Mouse (Mus musculus): ENCODE measurements around the gene 1110059E24Rik.
"Not testable (repeated sequence)": the region's sequence is repeated elsewhere in the genome, so short reads cannot be mapped to it uniquely, and the experiment has no call there.

Gene 1110059E24Rik

GRCm38 (mm10) chr19:21652285-21653171 is at the start of gene 1110059E24Rik:
Gene 1110059E24Rik, minus strand, starts transcription at chr19:21652976.
- DNase-seq (ENCODE audit: low read depth, low spot score) = peak; percentile 99

GRCm38 (mm10) chr19:21680986-21681385 is 28.2 kb upstream of the 1110059E24Rik start:
- no peak for DNase-seq (ENCODE audit: low read depth, low spot score)

- DNase-seq (ENCODE audit: low read depth, low spot score) = no peak
Observed at GRCm38 (mm10) chr19:21680091-21680490, 27.3 kb upstream of the 1110059E24Rik start.

GRCm38 (mm10) chr19:21674354-21675096 is 21.7 kb upstream of the 1110059E24Rik start:
- DNase-seq (ENCODE audit: low read depth, low spot score) = no peak

GRCm38 (mm10) chr19:21669650-21670049 is 16.9 kb upstream of the 1110059E24Rik start:
- DNase-seq (ENCODE audit: low read depth, low spot score) = no peak

- no peak for DNase-seq (ENCODE audit: low read depth, low spot score)
Observed at GRCm38 (mm10) chr19:21663756-21664456, 11.1 kb upstream of the 1110059E24Rik start.

- DNase-seq (ENCODE audit: low read depth, low spot score) = no peak
Observed at GRCm38 (mm10) chr19:21660734-21661133, 8.0 kb upstream of the 1110059E24Rik start.

GRCm38 (mm10) chr19:21654788-21655187 is 2.0 kb upstream of the 1110059E24Rik start:
- peak; percentile 56 for DNase-seq (ENCODE audit: low read depth, low spot score)

- DNase-seq (ENCODE audit: low read depth, low spot score) = peak; percentile 55
Observed at GRCm38 (mm10) chr19:21653172-21653981, 601 bp upstream of the 1110059E24Rik start, which contains the start of gene Abhd17b. Gene Abhd17b, plus strand, starts transcription at chr19:21653185.

GRCm38 (mm10) chr19:21651664-21652063 is 1.1 kb downstream of the 1110059E24Rik start:
- DNase-seq (ENCODE audit: low read depth, low spot score) = no peak

GRCm38 (mm10) chr19:21646142-21646541 is 6.6 kb downstream of the 1110059E24Rik start:
- peak; percentile 40 for DNase-seq (ENCODE audit: low read depth, low spot score)

- no peak for DNase-seq (ENCODE audit: low read depth, low spot score)
Observed at GRCm38 (mm10) chr19:21645301-21645700, 7.5 kb downstream of the 1110059E24Rik start.

- DNase-seq (ENCODE audit: low read depth, low spot score) = no peak
Observed at GRCm38 (mm10) chr19:21643935-21644334, 8.8 kb downstream of the 1110059E24Rik start.

- no peak for DNase-seq (ENCODE audit: low read depth, low spot score)
Observed at GRCm38 (mm10) chr19:21637672-21638071, 15.1 kb downstream of the 1110059E24Rik start.

GRCm38 (mm10) chr19:21636907-21637306 is 15.9 kb downstream of the 1110059E24Rik start:
- DNase-seq (ENCODE audit: low read depth, low spot score) = no peak

GRCm38 (mm10) chr19:21635406-21635805 is 17.4 kb downstream of the 1110059E24Rik start:
- DNase-seq (ENCODE audit: low read depth, low spot score) = peak; percentile 53

- peak; percentile 91 for DNase-seq (ENCODE audit: low read depth, low spot score)
Observed at GRCm38 (mm10) chr19:21630656-21631331, 22.0 kb downstream of the 1110059E24Rik start.

GRCm38 (mm10) chr19:21629501-21629900 is 23.3 kb downstream of the 1110059E24Rik start:
- DNase-seq (ENCODE audit: low read depth, low spot score) = no peak

- DNase-seq (ENCODE audit: low read depth, low spot score) = peak; percentile 54
Observed at GRCm38 (mm10) chr19:21629030-21629429, 23.7 kb downstream of the 1110059E24Rik start.

GRCm38 (mm10) chr19:21628440-21628839 is 24.3 kb downstream of the 1110059E24Rik start:
- DNase-seq (ENCODE audit: low read depth, low spot score) = not testable (repeated sequence)

Measured in A20 (cell line).